Mouse (Mus musculus) cerebellum, adult 2 months (tissue): ENCODE results near the gene F10. TPM values are rescaled to one million over a fixed set of nuclear protein-coding genes. Genes with fewer than 3 reads are reported as not detected.
A peak's percentile ranks its signal among the peaks of the same experiment; 100 is the strongest.

Source experiments
- DNase-seq, 2 experiments: peaks; one replicate each; pipeline ENCODE4 v3.0.0; 2021
- H3K27ac ChIP-seq: fragments of 200-500 bp; 2 replicates; pipeline ENCODE4 v1.5.1; 2012; ENCODE audit warnings: low read length, control low read depth, inconsistent platforms; ENCODE audit not compliant: insufficient read depth
- H3K27me3 ChIP-seq: fragments of 200-500 bp; 2 replicates; pipeline ENCODE4 v1.6.1; 2012; ENCODE audit warnings: inconsistent platforms, mild to moderate bottlenecking, low read length, moderate library complexity; ENCODE audit not compliant: control insufficient read depth, insufficient read depth
- H3K4me1 ChIP-seq: fragments of 200-500 bp; 2 replicates; pipeline ENCODE4 v1.6.1; 2011; ENCODE audit warnings: low read length; ENCODE audit not compliant: control insufficient read depth, insufficient read depth
- H3K4me3 ChIP-seq: fragments of 200-500 bp; replicated peaks from 2 replicates; pipeline ENCODE3; 2011; ENCODE audit warnings: mild to moderate bottlenecking, low read depth, low read length, control low read depth; ENCODE audit not compliant: insufficient read depth
- CTCF ChIP-seq: fragments of 200-500 bp; IDR thresholded peaks from 2 replicates; pipeline ENCODE4 v1.5.1; 2011; ENCODE audit warnings: low read depth, mild to moderate bottlenecking, control low read depth, low read length, moderate library complexity, borderline replicate concordance; ENCODE audit not compliant: insufficient read depth
- POLR2A ChIP-seq: fragments of 200-500 bp; IDR thresholded peaks from 2 replicates; pipeline ENCODE4 v1.6.1; 2011; ENCODE audit warnings: low read length, control low read depth, borderline replicate concordance; ENCODE audit not compliant: insufficient read depth
- whole genome bisulfite sequencing: fragments of 180-500 bp; shearing (Covaris S2); methylation state at CpG from one replicate; pipeline ENCODE4 v1.1.7; 2018; 5-methylcytosine and 5-hydroxymethylcytosine counted together
- polyA plus RNA-seq: library from polyadenylated mRNA; depleted of rRNA; stranded (reverse); fragments of >200 nt; gene quantifications from 2 replicates; pipeline ENCODE4 v1.2.3, GENCODE M21; 2012; rRNA removed

F10 gene
- polyA plus RNA-seq: not detected in 2 replicates

GRCm38 (mm10) chr8:13037015-13037414 lies at the start of gene F10:
Gene F10, plus strand, starts transcription at chr8:13037308.
- H3K4me3 ChIP-seq: no peak within 1 kb of the TSS
- no peaks in the 10 kb centered on the region for H3K27me3 ChIP-seq
- no peak for TF ChIP-seq POLR2A
- TF ChIP-seq CTCF: no peak
- 81% methylated on average over 7 of the region's 7 CpGs for WGBS
- H3K4me1 ChIP-seq: no peaks in the 10 kb centered on the region
- no peak for DNase-seq
- no peak within 1 kb of the TSS for H3K27ac ChIP-seq

GRCm38 (mm10) chr8:12987571-12987970 lies 49.5 kb upstream of the F10 start:
- peaks cover 45% of the 10 kb centered on the region for H3K4me1 ChIP-seq
- TF ChIP-seq CTCF (no peak), POLR2A (no peak)
- 7% methylated on average over 8 of the region's 8 CpGs for WGBS
- DNase-seq: peak; percentile 76 to 80
- H3K4me3 ChIP-seq: peak overlapping the region; percentile 44
- peak overlapping the region; percentile 99 for H3K27ac ChIP-seq
- no peaks in the 10 kb centered on the region for H3K27me3 ChIP-seq

- TF ChIP-seq CTCF (peak; percentile 54), POLR2A (no peak)
- Histone ChIP-seq H3K4me1 (peaks cover 37% of the 10 kb centered on the region), H3K27me3 (no peaks in the 10 kb centered on the region), H3K27ac (peak overlapping the region; percentile 99), H3K4me3 (peak overlapping the region; percentile 5)
- DNase-seq: peak; percentile 55 to 63
- 27% methylated on average over 13 of the region's 13 CpGs for WGBS
These were observed 48.2 kb upstream of the F10 start for GRCm38 (mm10) chr8:12988722-12989430.

- Histone ChIP-seq H3K27me3 (no peaks in the 10 kb centered on the region), H3K27ac (no peak overlapping the region), H3K4me3 (no peak overlapping the region), H3K4me1 (peaks cover 38% of the 10 kb centered on the region)
- TF ChIP-seq POLR2A (no peak), CTCF (no peak)
- WGBS: 72% methylated on average over 10 of the region's 10 CpGs
- no peak for DNase-seq
These were observed 45.7 kb upstream of the F10 start for GRCm38 (mm10) chr8:12991411-12991810.

GRCm38 (mm10) chr8:12994468-12994867 lies 42.6 kb upstream of the F10 start:
- H3K4me3 ChIP-seq: no peak overlapping the region
- TF ChIP-seq CTCF (no peak), POLR2A (no peak)
- WGBS: 71% methylated on average over 5 of the region's 5 CpGs

GRCm38 (mm10) chr8:12995481-12995880 lies 41.6 kb upstream of the F10 start:
- TF ChIP-seq CTCF (no peak), POLR2A (no peak)
- Histone ChIP-seq H3K4me1 (peaks cover 12% of the 10 kb centered on the region), H3K27me3 (no peaks in the 10 kb centered on the region), H3K4me3 (no peak overlapping the region), H3K27ac (no peak overlapping the region)
- WGBS: 8% methylated on average over 5 of the region's 5 CpGs
- DNase-seq: peak; percentile 49 to 55

More at GRCm38 (mm10) chr8:12994468-12994867, 42.6 kb upstream of the F10 start:
- Histone ChIP-seq H3K27me3 (no peaks in the 10 kb centered on the region), H3K27ac (no peak overlapping the region), H3K4me1 (peaks cover 15% of the 10 kb centered on the region)
- DNase-seq: no peak

GRCm38 (mm10) chr8:12996831-12997275 lies 40.3 kb upstream of the F10 start:
- Histone ChIP-seq H3K27ac (no peak overlapping the region), H3K4me3 (no peak overlapping the region), H3K4me1 (peaks cover 12% of the 10 kb centered on the region), H3K27me3 (no peaks in the 10 kb centered on the region)
- TF ChIP-seq CTCF: no peak
- no peak for TF ChIP-seq POLR2A
- 52% methylated on average over 8 of the region's 8 CpGs for WGBS
- no peak for DNase-seq

GRCm38 (mm10) chr8:12998331-12998730 lies 38.8 kb upstream of the F10 start:
- H3K27me3 ChIP-seq: no peaks in the 10 kb centered on the region
- peaks cover 8% of the 10 kb centered on the region for H3K4me1 ChIP-seq
- DNase-seq: no peak
- no peak overlapping the region for H3K27ac ChIP-seq
- 84% methylated on average over 8 of the region's 8 CpGs for WGBS
- TF ChIP-seq POLR2A (no peak), CTCF (no peak)
- no peak overlapping the region for H3K4me3 ChIP-seq
